Mouse (Mus musculus) cerebellum, postnatal 36 days (tissue): ENCODE data around the gene Ppp4r2.

Experiments
- DNase-seq, 2 experiments: peaks; one replicate each; pipeline ENCODE4 v3.0.0; 2021 to 2022; ENCODE audit warnings: mixed read lengths in 2 of 2

Ppp4r2 gene

GRCm38 (mm10) chr6:100885376-100885775 lies 52.0 kb downstream of the Ppp4r2 start:
- DNase-seq: no peak

GRCm38 (mm10) chr6:100887012-100887411 lies 53.6 kb downstream of the Ppp4r2 start:
- DNase-seq: no peak

GRCm38 (mm10) chr6:100889340-100889739 lies 55.9 kb downstream of the Ppp4r2 start:
- no peak for DNase-seq

GRCm38 (mm10) chr6:100892489-100892888 lies 59.1 kb downstream of the Ppp4r2 start:
- peak; percentile 80 to 84 for DNase-seq

GRCm38 (mm10) chr6:100893073-100893472 lies 59.7 kb downstream of the Ppp4r2 start:
- no peak for DNase-seq

GRCm38 (mm10) chr6:100895183-100895582 lies 61.8 kb downstream of the Ppp4r2 start:
- DNase-seq: no peak

- no peak for DNase-seq
Observed at GRCm38 (mm10) chr6:100896883-100897282, 63.5 kb downstream of the Ppp4r2 start.

GRCm38 (mm10) chr6:100904463-100904862 lies 71.0 kb downstream of the Ppp4r2 start:
- no peak for DNase-seq

- no peak for DNase-seq
Observed at GRCm38 (mm10) chr6:100910136-100910675, 76.8 kb downstream of the Ppp4r2 start.
